Mouse (Mus musculus) limb, embryonic 11.5 days (tissue): ENCODE measurements around the gene Ang. TPM values are rescaled to one million over a fixed set of nuclear protein-coding genes. Genes with fewer than 3 reads are reported as not detected.
"Not testable (repeated sequence)": the region's sequence is repeated elsewhere in the genome, so short reads cannot be mapped to it uniquely, and the experiment has no call there.

Source experiments
- ATAC-seq: fragments of 200-750 bp; cut with Nextera tagmentation; 2 replicates; pipeline ENCODE4 v1.8.0; 2017; ENCODE audit warnings: low read depth; ENCODE audit not compliant: insufficient number of reproducible peaks, low FRiP score, low TSS enrichment
- DNase-seq: peaks from one replicate; pipeline ENCODE4 v3.0.0-alpha.2; 2015; ENCODE audit warnings: low spot score
- H3K27ac ChIP-seq: fragments of 300-500 bp; sonication (generic); replicated peaks from 2 replicates; pipeline ENCODE4 v1.5.1; 2014; ENCODE audit warnings: low read depth, mild to moderate bottlenecking, low read length
- H3K27me3 ChIP-seq: fragments of 300-500 bp; sonication (generic); 2 replicates; pipeline ENCODE4 v1.6.1; 2014; ENCODE audit warnings: mild to moderate bottlenecking, low read length, mixed read lengths; ENCODE audit not compliant: control insufficient read depth, insufficient read depth
- H3K36me3 ChIP-seq: fragments of 300-500 bp; sonication (generic); 2 replicates; pipeline ENCODE4 v1.6.1; 2014; ENCODE audit warnings: mild to moderate bottlenecking, low read length, moderate library complexity, mixed read lengths; ENCODE audit not compliant: control insufficient read depth, insufficient read depth
- H3K4me1 ChIP-seq: fragments of 300-500 bp; sonication (generic); 2 replicates; pipeline ENCODE4 v1.6.1; 2014; ENCODE audit warnings: low read length, mixed read lengths; ENCODE audit not compliant: control insufficient read depth, insufficient read depth
- H3K4me2 ChIP-seq: fragments of 300-500 bp; sonication (generic); 2 replicates; pipeline ENCODE4 v1.6.1; 2014; ENCODE audit warnings: low read depth, mild to moderate bottlenecking, moderate library complexity; ENCODE audit not compliant: severe bottlenecking
- H3K4me3 ChIP-seq: fragments of 300-500 bp; sonication (generic); 2 replicates; pipeline ENCODE4 v1.5.1; 2014; ENCODE audit warnings: low read depth, low read length
- H3K9ac ChIP-seq: fragments of 300-500 bp; sonication (generic); 2 replicates; pipeline ENCODE4 v1.6.1; 2014; ENCODE audit warnings: mild to moderate bottlenecking, low read length
- H3K9me3 ChIP-seq: fragments of 300-500 bp; sonication (generic); 2 replicates; pipeline ENCODE4 v1.6.1; 2016; ENCODE audit warnings: low read length; ENCODE audit not compliant: control insufficient read depth
- WGBS: fragments of 180-500 bp; shearing (Covaris S2); extraction: QIAGEN DNeasy Blood & Tissue Kit; methylation state at CpG from one replicate; pipeline ENCODE4 v1.1.7; 2014; 5-methylcytosine and 5-hydroxymethylcytosine counted together
- polyA plus RNA-seq: library from polyadenylated mRNA; unstranded; fragments of >200 nt; fragmentation: Nextera tagmentation; extraction: Ambion mirVana; gene quantifications from 2 replicates; pipeline ENCODE4 v1.2.1, GENCODE M21; 2014

Ang gene
- polyA plus RNA-seq, 1 experiment from 2014 or later, result 2.2 TPM

DNA sequence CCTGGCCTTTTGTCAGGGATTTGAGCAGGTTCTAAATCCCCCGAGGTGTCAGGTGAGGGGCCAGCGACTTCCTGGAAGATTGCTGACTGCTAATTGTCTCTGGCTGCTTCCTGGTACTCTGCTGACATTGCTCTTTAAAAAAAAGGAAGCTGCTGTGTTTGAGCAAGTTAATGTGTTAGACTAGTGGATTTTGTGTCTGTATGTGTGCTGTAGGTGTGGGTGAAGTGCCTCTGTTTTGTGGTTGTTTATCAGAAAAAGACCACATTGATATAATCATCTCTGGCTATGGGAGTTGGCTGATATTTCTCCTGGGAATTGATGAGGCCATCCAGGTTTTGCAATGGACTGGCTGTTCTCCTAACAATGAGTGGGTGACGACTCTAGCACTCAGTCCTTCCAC is 2.5 kb downstream of the Ang start:
- Histone ChIP-seq H3K9me3 (no peaks in the 10 kb centered on the region), H3K36me3 (no peaks in the 10 kb centered on the region), H3K4me3 (no peak overlapping the region), H3K9ac (no peak overlapping the region), H3K4me2 (no peak overlapping the region), H3K4me1 (no peaks in the 10 kb centered on the region), H3K27me3 (no peaks in the 10 kb centered on the region), H3K27ac (no peak overlapping the region)
- DNase-seq (no peak), ATAC-seq (no peak)
- WGBS, result 26% methylated on average over 3 of the region's 3 CpGs

DNA sequence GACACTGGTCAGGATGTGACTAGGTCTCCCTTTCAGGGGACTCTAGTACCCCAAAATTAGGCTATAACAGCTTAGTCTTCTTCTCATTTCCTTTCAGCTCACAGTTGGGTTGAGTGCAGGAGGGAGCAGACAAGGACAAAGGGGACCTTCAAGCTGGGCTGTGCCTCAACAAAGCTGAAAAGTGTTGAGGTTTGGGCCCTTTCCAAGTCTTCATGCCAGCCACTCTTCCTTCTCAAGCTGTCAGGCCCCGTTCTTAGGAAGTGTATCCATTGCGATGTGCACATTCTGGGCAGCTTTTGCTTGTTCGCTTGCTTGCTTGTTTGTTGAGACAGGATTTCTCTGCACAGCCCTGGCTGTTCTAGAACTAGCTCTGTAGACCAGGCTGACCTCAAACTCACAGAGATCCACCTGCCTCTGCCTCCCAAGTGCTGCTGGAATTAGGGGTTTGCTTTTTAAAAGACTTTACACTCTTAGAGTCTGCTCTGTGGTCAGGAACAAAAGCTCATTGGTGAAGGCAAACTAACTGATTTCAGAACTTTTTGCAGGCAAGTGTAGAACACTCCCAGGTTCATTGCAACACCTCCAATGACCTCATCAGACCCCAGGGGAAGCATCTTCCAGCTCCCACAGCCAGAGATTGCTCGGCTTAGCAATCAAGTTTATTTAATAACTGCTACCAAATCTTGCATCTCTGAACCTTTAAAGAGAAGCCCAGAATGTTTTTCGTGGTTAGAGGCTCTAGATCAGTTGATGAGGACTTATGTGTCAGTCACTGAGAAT is 3.3 kb downstream of the Ang start:
- no peak overlapping the region for H3K4me2 ChIP-seq
- H3K9me3 ChIP-seq, result no peaks in the 10 kb centered on the region
- no peak for ATAC-seq
- H3K27ac ChIP-seq, result no peak overlapping the region
- 84% methylated on average over 5 of the region's 5 CpGs for WGBS
- H3K4me3 ChIP-seq, result no peak overlapping the region
- no peaks in the 10 kb centered on the region for H3K36me3 ChIP-seq
- no peak overlapping the region for H3K9ac ChIP-seq
- H3K4me1 ChIP-seq, result no peaks in the 10 kb centered on the region
- H3K27me3 ChIP-seq, result no peaks in the 10 kb centered on the region
- no peak for DNase-seq

DNA sequence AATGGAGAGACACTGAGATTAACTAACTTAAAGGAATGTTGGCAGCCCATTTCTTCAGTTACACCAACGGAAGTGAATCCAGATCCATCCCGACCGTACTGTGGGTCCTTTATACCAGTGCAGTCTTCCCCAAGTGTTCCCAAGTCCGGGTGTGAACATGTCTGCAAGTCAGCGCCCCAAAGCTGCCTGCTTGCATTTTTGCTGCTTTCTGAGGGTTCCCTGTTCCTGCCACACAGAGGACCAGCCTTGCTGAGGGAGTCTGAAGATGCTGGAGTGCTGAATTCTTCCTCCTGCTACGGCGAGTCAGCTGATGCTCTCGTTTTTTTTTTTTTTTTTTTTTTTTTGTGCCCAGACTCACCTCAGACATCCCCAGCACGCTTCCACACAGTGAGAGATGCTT is 4.0 kb downstream of the Ang start:
- WGBS, result 70% methylated on average over 8 of the region's 9 CpGs
- no peak overlapping the region for H3K4me3 ChIP-seq

DNA sequence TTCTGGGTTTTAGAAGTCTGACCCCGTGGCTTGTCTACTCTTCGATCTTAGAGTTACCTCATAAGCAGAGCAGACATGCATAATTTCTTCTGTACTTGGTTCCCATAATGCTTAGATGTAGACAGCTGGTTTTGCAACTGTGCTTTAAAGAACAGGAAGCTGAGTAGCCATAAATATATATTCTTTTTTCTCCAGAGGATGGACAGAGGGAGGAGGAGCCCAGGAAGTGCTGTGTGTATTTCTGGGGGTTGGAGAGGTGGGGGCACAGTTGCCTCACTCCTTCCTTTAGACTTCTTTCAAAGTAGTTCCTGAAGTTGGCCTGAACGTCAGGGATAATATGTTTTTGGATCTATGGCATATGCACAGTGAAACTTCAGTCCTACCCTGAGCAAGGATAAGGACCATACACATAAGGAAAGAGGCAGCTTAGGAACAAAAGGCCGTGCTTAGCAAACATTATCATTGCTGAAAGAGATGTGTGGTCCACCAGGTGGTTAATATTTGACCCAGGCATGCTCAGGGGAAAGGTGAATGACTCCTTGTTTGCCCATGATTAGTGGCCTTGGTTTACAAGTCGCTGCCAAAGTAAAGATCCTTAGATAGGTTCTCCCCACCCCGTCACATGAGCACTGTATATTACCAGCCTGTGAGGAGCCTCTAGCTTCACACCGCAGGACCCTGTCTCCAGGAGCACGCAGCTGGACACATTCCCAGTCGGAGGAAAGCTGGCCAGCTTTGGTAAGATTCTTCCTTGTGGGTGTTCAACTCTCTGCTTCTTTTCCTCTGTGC is 5.0 kb downstream of the Ang start:
- Histone ChIP-seq H3K4me2 (no peak overlapping the region), H3K9ac (no peak overlapping the region), H3K9me3 (no peaks in the 10 kb centered on the region), H3K36me3 (no peaks in the 10 kb centered on the region), H3K27me3 (no peaks in the 10 kb centered on the region), H3K4me3 (no peak overlapping the region), H3K4me1 (no peaks in the 10 kb centered on the region), H3K27ac (no peak overlapping the region)
- ATAC-seq (no peak), DNase-seq (no peak)
- 73% methylated on average over 9 of the region's 9 CpGs for WGBS

More for the DNA sequence above, 4.0 kb downstream of the Ang start:
- no peaks in the 10 kb centered on the region for H3K4me1 ChIP-seq
- no peak overlapping the region for H3K9ac ChIP-seq
- no peaks in the 10 kb centered on the region for H3K36me3 ChIP-seq
- no peak for DNase-seq
- H3K27ac ChIP-seq, result no peak overlapping the region
- no peak overlapping the region for H3K4me2 ChIP-seq
- H3K27me3 ChIP-seq, result no peaks in the 10 kb centered on the region
- no peak for ATAC-seq
- H3K9me3 ChIP-seq, result no peaks in the 10 kb centered on the region

DNA sequence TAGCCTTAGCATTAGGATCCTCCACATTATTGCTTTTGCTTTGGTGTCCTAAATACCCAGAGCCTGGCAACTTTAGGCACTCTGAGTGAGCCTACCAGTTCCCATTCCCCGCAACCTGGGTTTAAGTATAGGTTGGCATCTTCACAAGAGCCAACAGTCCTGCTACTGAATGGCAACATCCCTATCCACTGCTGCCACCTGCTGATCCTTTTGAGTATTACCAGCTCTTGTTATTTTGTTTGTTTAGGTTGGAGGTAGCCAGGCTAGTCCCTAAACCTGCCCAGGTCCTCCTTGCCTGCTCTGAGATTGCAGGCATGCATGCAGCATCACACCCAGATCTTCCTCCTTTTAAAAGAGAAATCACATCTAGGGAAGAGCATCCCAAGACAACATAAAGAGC is 7.3 kb downstream of the Ang start:
- peak; percentile 44; the same call in 1 of the 2 replicates for ATAC-seq
- not testable (repeated sequence) for H3K4me3 ChIP-seq, H3K27me3 ChIP-seq, H3K4me1 ChIP-seq, H3K9ac ChIP-seq, H3K4me2 ChIP-seq, H3K27ac ChIP-seq, H3K36me3 ChIP-seq, H3K9me3 ChIP-seq
- 36% methylated on average over 1 of the region's 1 CpGs for WGBS
- peak; percentile 62 for DNase-seq

DNA sequence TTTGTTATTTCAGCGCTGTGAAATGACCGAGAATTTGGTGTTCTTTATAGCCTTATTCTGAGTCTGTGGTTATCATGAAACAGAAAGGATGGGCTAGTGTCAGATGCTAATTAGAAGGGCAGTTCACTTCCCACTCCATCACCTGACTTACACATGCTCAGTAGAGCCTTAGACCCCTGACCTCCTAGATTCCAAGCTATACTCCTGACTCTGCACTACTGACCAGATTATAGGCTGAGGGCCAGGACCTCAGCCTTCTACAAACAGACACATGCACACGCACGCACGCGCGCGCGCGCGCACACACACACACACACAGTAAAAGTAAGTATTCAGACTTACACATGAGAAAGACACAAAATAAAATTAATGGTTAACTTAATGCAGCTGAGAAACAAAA is 8.0 kb downstream of the Ang start:
- DNase-seq (no peak), ATAC-seq (no peak)
- whole genome bisulfite sequencing, result 97% methylated on average over 11 of the region's 11 CpGs

DNA sequence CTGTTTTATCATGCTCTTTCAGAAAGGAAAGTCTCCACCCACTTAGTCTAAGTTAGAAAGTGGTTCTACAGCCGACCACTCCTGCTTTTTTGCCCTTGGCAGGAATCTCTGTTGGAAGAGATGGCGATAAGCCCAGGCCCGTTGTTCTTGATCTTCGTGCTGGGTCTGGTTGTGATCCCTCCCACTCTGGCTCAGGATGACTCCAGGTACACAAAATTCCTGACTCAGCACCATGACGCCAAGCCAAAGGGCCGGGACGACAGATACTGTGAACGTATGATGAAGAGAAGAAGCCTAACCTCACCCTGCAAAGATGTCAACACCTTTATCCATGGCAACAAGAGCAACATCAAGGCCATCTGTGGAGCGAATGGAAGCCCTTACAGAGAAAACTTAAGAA is 10.3 kb downstream of the Ang start:
- H3K4me2 ChIP-seq, result no peak overlapping the region
- no peaks in the 10 kb centered on the region for H3K27me3 ChIP-seq
- no peak overlapping the region for H3K9ac ChIP-seq
- no peaks in the 10 kb centered on the region for H3K4me1 ChIP-seq
- no peaks in the 10 kb centered on the region for H3K9me3 ChIP-seq
- ATAC-seq (no peak), DNase-seq (no peak)
- no peak overlapping the region for H3K27ac ChIP-seq
- no peaks in the 10 kb centered on the region for H3K36me3 ChIP-seq
- H3K4me3 ChIP-seq, result no peak overlapping the region
- WGBS, result 74% methylated on average over 9 of the region's 9 CpGs

More for the DNA sequence above, 8.0 kb downstream of the Ang start:
- Histone ChIP-seq H3K4me2 (no peak overlapping the region), H3K9ac (no peak overlapping the region), H3K27me3 (no peaks in the 10 kb centered on the region), H3K27ac (no peak overlapping the region), H3K9me3 (no peaks in the 10 kb centered on the region), H3K4me3 (no peak overlapping the region), H3K4me1 (no peaks in the 10 kb centered on the region), H3K36me3 (no peaks in the 10 kb centered on the region)

DNA sequence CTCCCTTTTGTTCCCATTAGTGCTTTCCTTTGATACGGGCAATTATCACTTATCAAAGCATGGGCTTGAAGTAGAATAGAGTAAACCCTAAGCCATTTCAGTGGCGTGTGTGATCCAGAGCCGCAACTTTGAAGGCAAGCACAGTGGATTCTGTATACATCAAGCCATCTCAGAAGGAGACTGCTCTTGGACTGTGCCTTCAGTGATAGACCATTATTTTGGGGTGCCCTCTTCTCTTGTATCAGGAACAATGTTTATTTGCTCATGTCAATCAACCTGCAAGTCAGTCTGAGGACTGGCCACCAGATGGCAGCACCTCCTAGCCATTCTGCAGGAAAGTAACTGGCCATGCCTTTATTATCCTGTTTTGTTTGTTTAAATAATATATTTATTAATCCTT is 12.3 kb downstream of the Ang start:
- Histone ChIP-seq H3K27me3 (no peaks in the 10 kb centered on the region), H3K9me3 (no peaks in the 10 kb centered on the region), H3K27ac (no peak overlapping the region), H3K36me3 (no peaks in the 10 kb centered on the region), H3K9ac (no peak overlapping the region), H3K4me3 (no peak overlapping the region), H3K4me1 (no peaks in the 10 kb centered on the region), H3K4me2 (no peak overlapping the region)
- 67% methylated on average over 3 of the region's 3 CpGs for WGBS
- peak; percentile 81 for DNase-seq
- ATAC-seq, result no peak
